Mouse (Mus musculus) forebrain, embryonic 16.5 days (tissue): ENCODE measurements at regions not wholly inside any gene's neighbourhood (a gene's known extent, or its start where the extent isn't known, plus 50 kb on each side); places are given as distances from the start of the nearest gene placed in this dataset.
A peak's percentile ranks its signal among the peaks of the same experiment; 100 is the strongest.

ENCODE experiments used
- ATAC-seq: fragments of 200-750 bp; cut with Nextera tagmentation; 2 replicates; pipeline ENCODE4 v1.8.0; 2017; ENCODE audit warnings: mild to moderate bottlenecking, moderate library complexity
- H3K27ac ChIP-seq: fragments of 300-500 bp; sonication (generic); 2 replicates; pipeline ENCODE4 v1.5.1; 2014; ENCODE audit warnings: low read length, control low read depth
- H3K27me3 ChIP-seq: fragments of 300-500 bp; sonication (generic); replicated peaks from 2 replicates; pipeline ENCODE4 v1.6.1; 2014; ENCODE audit warnings: low read length; ENCODE audit not compliant: control insufficient read depth, insufficient read depth
- H3K36me3 ChIP-seq: fragments of 300-500 bp; sonication (generic); 2 replicates; pipeline ENCODE4 v1.6.1; 2014; ENCODE audit not compliant: control insufficient read depth, insufficient read depth
- H3K4me1 ChIP-seq: fragments of 300-500 bp; sonication (generic); replicated peaks from 2 replicates; pipeline ENCODE4 v1.6.1; 2014; ENCODE audit warnings: low read length; ENCODE audit not compliant: control insufficient read depth, insufficient read depth
- H3K4me2 ChIP-seq: fragments of 300-500 bp; sonication (generic); 2 replicates; pipeline ENCODE4 v1.6.1; 2014; ENCODE audit warnings: mild to moderate bottlenecking, low read length, control low read depth
- H3K4me3 ChIP-seq: fragments of 300-500 bp; sonication (generic); replicated peaks from 2 replicates; pipeline ENCODE4 v1.5.1; 2014; ENCODE audit warnings: mild to moderate bottlenecking, low read length, control low read depth
- H3K9ac ChIP-seq: fragments of 300-500 bp; sonication (generic); replicated peaks from 2 replicates; pipeline ENCODE4 v1.6.1; 2014; ENCODE audit warnings: low read depth, low read length, control low read depth
- H3K9me3 ChIP-seq: fragments of 300-500 bp; sonication (generic); 2 replicates; pipeline ENCODE4 v1.6.1; 2016; ENCODE audit warnings: low read length; ENCODE audit not compliant: control insufficient read depth
- WGBS: fragments of 180-500 bp; shearing (Covaris S2); extraction: QIAGEN DNeasy Blood & Tissue Kit; methylation state at CpG from one replicate; pipeline ENCODE4 v1.1.7; 2014; 5-methylcytosine and 5-hydroxymethylcytosine counted together

- no peak for ATAC-seq
- WGBS: 73% methylated on average over 1 of the region's 1 CpGs
- no peaks in the 10 kb centered on the region for H3K27me3 ChIP-seq
- no peak overlapping the region for H3K27ac ChIP-seq
- H3K9me3 ChIP-seq: no peaks in the 10 kb centered on the region
- no peak overlapping the region for H3K9ac ChIP-seq
- no peaks in the 10 kb centered on the region for H3K36me3 ChIP-seq
- H3K4me1 ChIP-seq: peaks cover 23% of the 10 kb centered on the region
- H3K4me3 ChIP-seq: no peak overlapping the region
- no peak overlapping the region for H3K4me2 ChIP-seq
Measured at GRCm38 (mm10) chr8:90499315-90499714, 151.2 kb upstream of the Tox3 start.

GRCm38 (mm10) chr8:90496658-90497163 is 148.6 kb upstream of the Tox3 start:
- under 1% methylated on average over 13 of the region's 13 CpGs for WGBS
- Histone ChIP-seq H3K27ac (peak overlapping the region; percentile 94), H3K4me1 (peaks cover 35% of the 10 kb centered on the region), H3K9ac (peak overlapping the region; percentile 48), H3K27me3 (no peaks in the 10 kb centered on the region), H3K4me3 (peak overlapping the region; percentile 24; the same call in 1 of the 2 replicates), H3K36me3 (no peaks in the 10 kb centered on the region), H3K4me2 (peak overlapping the region; percentile 46), H3K9me3 (no peaks in the 10 kb centered on the region)
- ATAC-seq: peak; percentile 86

- Histone ChIP-seq H3K9ac (no peak overlapping the region), H3K36me3 (no peaks in the 10 kb centered on the region), H3K4me2 (no peak overlapping the region), H3K27ac (peak overlapping the region; percentile 54), H3K9me3 (no peaks in the 10 kb centered on the region), H3K4me1 (peaks cover 43% of the 10 kb centered on the region), H3K27me3 (no peaks in the 10 kb centered on the region), H3K4me3 (no peak overlapping the region)
- WGBS: 7% methylated on average over 5 of the region's 5 CpGs
- ATAC-seq: peak; percentile 85
Measured at GRCm38 (mm10) chr8:90495943-90496371, 147.8 kb upstream of the Tox3 start.

- peaks cover 50% of the 10 kb centered on the region for H3K4me1 ChIP-seq
- no peaks in the 10 kb centered on the region for H3K36me3 ChIP-seq
- no peak overlapping the region for H3K4me3 ChIP-seq
- H3K4me2 ChIP-seq: no peak overlapping the region
- no peaks in the 10 kb centered on the region for H3K9me3 ChIP-seq
- WGBS: 60% methylated on average over 14 of the region's 14 CpGs
- H3K27ac ChIP-seq: 0 out of 2 replicates have a peak overlapping the region, but pooled peaks have one; percentile 54
- ATAC-seq: no peak
- no peak overlapping the region for H3K9ac ChIP-seq
- no peaks in the 10 kb centered on the region for H3K27me3 ChIP-seq
Measured at GRCm38 (mm10) chr8:90492521-90493225, 144.5 kb upstream of the Tox3 start.

GRCm38 (mm10) chr8:90491691-90492090 is 143.5 kb upstream of the Tox3 start:
- 20% methylated on average over 7 of the region's 7 CpGs for WGBS
- H3K36me3 ChIP-seq: no peaks in the 10 kb centered on the region
- no peaks in the 10 kb centered on the region for H3K9me3 ChIP-seq
- no peak overlapping the region for H3K4me2 ChIP-seq
- no peak for ATAC-seq
- H3K9ac ChIP-seq: no peak overlapping the region
- no peaks in the 10 kb centered on the region for H3K27me3 ChIP-seq
- no peak overlapping the region for H3K27ac ChIP-seq
- no peak overlapping the region for H3K4me3 ChIP-seq
- peaks cover 42% of the 10 kb centered on the region for H3K4me1 ChIP-seq

- peak; percentile 69; the same call in 1 of the 2 replicates for ATAC-seq
Measured at GRCm38 (mm10) chr8:90490734-90491441, 142.7 kb upstream of the Tox3 start.

GRCm38 (mm10) chr8:90486556-90486955 is 138.4 kb upstream of the Tox3 start:
- no peaks in the 10 kb centered on the region for H3K36me3 ChIP-seq
- H3K4me2 ChIP-seq: no peak overlapping the region
- no peaks in the 10 kb centered on the region for H3K9me3 ChIP-seq
- H3K9ac ChIP-seq: no peak overlapping the region
- no peaks in the 10 kb centered on the region for H3K27me3 ChIP-seq
- no peak overlapping the region for H3K27ac ChIP-seq
- H3K4me3 ChIP-seq: no peak overlapping the region
- peaks cover 14% of the 10 kb centered on the region for H3K4me1 ChIP-seq
- WGBS: 86% methylated on average over 3 of the region's 3 CpGs
- ATAC-seq: no peak

More at GRCm38 (mm10) chr8:90490734-90491441, 142.7 kb upstream of the Tox3 start:
- Histone ChIP-seq H3K27ac (no peak overlapping the region), H3K4me1 (peaks cover 36% of the 10 kb centered on the region), H3K9ac (no peak overlapping the region), H3K27me3 (no peaks in the 10 kb centered on the region), H3K36me3 (no peaks in the 10 kb centered on the region), H3K9me3 (no peaks in the 10 kb centered on the region), H3K4me2 (peak overlapping the region; percentile 15), H3K4me3 (no peak overlapping the region)
- WGBS: 42% methylated on average over 16 of the region's 17 CpGs

GRCm38 (mm10) chr8:90478149-90478548 is 130.0 kb upstream of the Tox3 start:
- Histone ChIP-seq H3K9ac (no peak overlapping the region), H3K9me3 (no peaks in the 10 kb centered on the region), H3K4me2 (no peak overlapping the region), H3K36me3 (no peaks in the 10 kb centered on the region), H3K4me3 (no peak overlapping the region), H3K4me1 (no peaks in the 10 kb centered on the region), H3K27ac (no peak overlapping the region), H3K27me3 (no peaks in the 10 kb centered on the region)
- ATAC-seq: no peak
- WGBS: 34% methylated on average over 4 of the region's 4 CpGs

GRCm38 (mm10) chr8:90474066-90474465 is 125.9 kb upstream of the Tox3 start:
- no peaks in the 10 kb centered on the region for H3K4me1 ChIP-seq
- no peaks in the 10 kb centered on the region for H3K9me3 ChIP-seq
- no peak overlapping the region for H3K4me2 ChIP-seq
- H3K27ac ChIP-seq: no peak overlapping the region
- ATAC-seq: no peak
- 92% methylated on average over 7 of the region's 7 CpGs for WGBS
- no peak overlapping the region for H3K4me3 ChIP-seq
- no peak overlapping the region for H3K9ac ChIP-seq
- H3K36me3 ChIP-seq: no peaks in the 10 kb centered on the region
- no peaks in the 10 kb centered on the region for H3K27me3 ChIP-seq
